Mouse (Mus musculus) liver, embryonic 15.5 days (tissue): ENCODE measurements around the gene Hhipl1. TPM values are rescaled to one million over a fixed set of nuclear protein-coding genes. Genes with fewer than 3 reads are reported as not detected.

Experiments
- ATAC-seq: fragments of 200-750 bp; cut with Nextera tagmentation; 2 replicates; pipeline ENCODE4 v1.8.0; 2017; ENCODE audit warnings: moderate number of reproducible peaks, mild to moderate bottlenecking, moderate library complexity; ENCODE audit not compliant: insufficient read depth
- H3K27ac ChIP-seq: fragments of 300-500 bp; sonication (generic); replicated peaks from 2 replicates; pipeline ENCODE4 v1.5.1; 2015; ENCODE audit warnings: mild to moderate bottlenecking, inconsistent platforms
- H3K27me3 ChIP-seq: fragments of 300-500 bp; sonication (generic); 2 replicates; pipeline ENCODE4 v1.6.1; 2015; ENCODE audit warnings: mild to moderate bottlenecking, inconsistent platforms
- H3K36me3 ChIP-seq: fragments of 300-500 bp; sonication (generic); replicated peaks from 2 replicates; pipeline ENCODE4 v1.6.1; 2015; ENCODE audit warnings: moderate library complexity, mild to moderate bottlenecking, inconsistent platforms
- H3K4me1 ChIP-seq: fragments of 300-500 bp; sonication (generic); replicated peaks from 2 replicates; pipeline ENCODE4 v1.6.1; 2015; ENCODE audit warnings: inconsistent platforms
- H3K4me2 ChIP-seq: fragments of 300-500 bp; sonication (generic); 2 replicates; pipeline ENCODE4 v1.6.1; 2015; ENCODE audit warnings: moderate library complexity, mild to moderate bottlenecking, inconsistent platforms
- H3K4me3 ChIP-seq: fragments of 300-500 bp; sonication (generic); replicated peaks from 2 replicates; pipeline ENCODE4 v1.5.1; 2015; ENCODE audit warnings: mild to moderate bottlenecking, inconsistent platforms
- H3K9ac ChIP-seq: fragments of 300-500 bp; sonication (generic); 2 replicates; pipeline ENCODE4 v1.6.1; 2015; ENCODE audit warnings: moderate library complexity, mild to moderate bottlenecking, inconsistent platforms
- H3K9me3 ChIP-seq: fragments of 300-500 bp; sonication (generic); replicated peaks from 2 replicates; pipeline ENCODE4 v1.6.1; 2016; ENCODE audit warnings: inconsistent platforms
- WGBS: fragments of 180-500 bp; shearing (Covaris S2); methylation state at CpG from one replicate; pipeline ENCODE4 v1.1.7; 2015; ENCODE audit warnings: mixed read lengths; ENCODE audit not compliant: insufficient replicate concordance; 5-methylcytosine and 5-hydroxymethylcytosine counted together
- polyA plus RNA-seq: library from polyadenylated mRNA; unstranded; fragments of >200 nt; fragmentation: Nextera tagmentation; extraction: Ambion mirVana; gene quantifications from 2 replicates; pipeline ENCODE4 v1.2.1, GENCODE M21; 2015

The Hhipl1 gene
- polyA plus RNA-seq, 1 experiment from 2014 or later: 0.09 TPM

- ATAC-seq: no peak
- no peak overlapping the region for H3K27ac ChIP-seq
- H3K4me3 ChIP-seq: no peak overlapping the region
- H3K9me3 ChIP-seq: no peaks in the 10 kb centered on the region
- no peak overlapping the region for H3K4me2 ChIP-seq
- no peak overlapping the region for H3K9ac ChIP-seq
- WGBS: 51% methylated on average over 6 of the region's 6 CpGs
- H3K36me3 ChIP-seq: no peaks in the 10 kb centered on the region
- no peaks in the 10 kb centered on the region; the same call in 1 of the 2 replicates for H3K4me1 ChIP-seq
- H3K27me3 ChIP-seq: peaks cover 44% of the 10 kb centered on the region
Observed at GRCm38 (mm10) chr12:108303778-108304365, 2.2 kb upstream of the Hhipl1 start.

GRCm38 (mm10) chr12:108305172-108305571 lies 898 bp upstream of the Hhipl1 start:
- Histone ChIP-seq H3K27ac (no peak overlapping the region), H3K9me3 (no peaks in the 10 kb centered on the region), H3K4me1 (no peaks in the 10 kb centered on the region; the same call in 1 of the 2 replicates), H3K4me2 (no peak overlapping the region), H3K4me3 (no peak overlapping the region), H3K27me3 (peaks cover 44% of the 10 kb centered on the region), H3K36me3 (no peaks in the 10 kb centered on the region), H3K9ac (no peak overlapping the region)
- 51% methylated on average over 8 of the region's 8 CpGs for WGBS
- no peak for ATAC-seq

- ATAC-seq: no peak
- H3K27me3 ChIP-seq: peaks cover 44% of the 10 kb centered on the region
- no peaks in the 10 kb centered on the region for H3K9me3 ChIP-seq
- no peak overlapping the region for H3K4me3 ChIP-seq
- H3K4me1 ChIP-seq: peaks cover 5% of the 10 kb centered on the region
- H3K9ac ChIP-seq: no peak overlapping the region
- WGBS: 15% methylated on average over 14 of the region's 14 CpGs
- H3K36me3 ChIP-seq: no peaks in the 10 kb centered on the region
- no peak overlapping the region for H3K27ac ChIP-seq
- no peak overlapping the region for H3K4me2 ChIP-seq
Observed at GRCm38 (mm10) chr12:108307553-108307952, 1.5 kb downstream of the Hhipl1 start.

DNA sequence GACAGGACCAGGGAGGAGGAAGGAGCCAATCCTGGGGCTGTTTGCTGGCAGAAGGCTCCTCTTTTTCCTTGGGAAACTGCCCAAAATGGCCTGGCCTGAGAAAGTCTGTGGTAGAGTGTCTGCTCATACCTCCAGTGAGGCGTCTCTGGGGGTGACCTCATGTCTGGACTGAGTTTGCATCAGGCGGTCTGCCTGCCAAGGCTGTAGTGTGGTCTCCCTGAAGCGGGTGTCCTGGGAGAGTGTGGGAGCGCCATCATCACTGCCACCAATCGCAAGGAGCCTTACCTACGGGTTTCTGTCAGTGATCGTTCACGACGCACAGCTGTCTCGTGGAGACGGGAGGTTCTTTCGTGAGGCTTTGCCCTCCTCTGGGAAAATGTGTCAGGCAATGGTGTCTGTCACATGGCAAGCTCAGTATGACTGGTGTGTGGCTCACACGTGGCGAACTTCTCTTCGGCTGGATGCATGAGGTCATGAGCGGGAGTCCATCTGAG lies 2.3 kb downstream of the Hhipl1 start:
- Histone ChIP-seq H3K4me1 (peaks cover 5% of the 10 kb centered on the region), H3K4me2 (no peak overlapping the region), H3K36me3 (no peaks in the 10 kb centered on the region), H3K9ac (no peak overlapping the region), H3K27ac (no peak overlapping the region), H3K9me3 (no peaks in the 10 kb centered on the region), H3K27me3 (peaks cover 44% of the 10 kb centered on the region), H3K4me3 (no peak overlapping the region)
- 72% methylated on average over 16 of the region's 16 CpGs for WGBS
- no peak for ATAC-seq

GRCm38 (mm10) chr12:108309116-108309794 lies 3.2 kb downstream of the Hhipl1 start:
- Histone ChIP-seq H3K4me2 (no peak overlapping the region), H3K27me3 (peaks cover 41% of the 10 kb centered on the region), H3K4me1 (peaks cover 5% of the 10 kb centered on the region), H3K9ac (no peak overlapping the region), H3K36me3 (no peaks in the 10 kb centered on the region), H3K9me3 (no peaks in the 10 kb centered on the region), H3K4me3 (no peak overlapping the region), H3K27ac (no peak overlapping the region)
- no peak for ATAC-seq
- WGBS: 18% methylated on average over 7 of the region's 8 CpGs

DNA sequence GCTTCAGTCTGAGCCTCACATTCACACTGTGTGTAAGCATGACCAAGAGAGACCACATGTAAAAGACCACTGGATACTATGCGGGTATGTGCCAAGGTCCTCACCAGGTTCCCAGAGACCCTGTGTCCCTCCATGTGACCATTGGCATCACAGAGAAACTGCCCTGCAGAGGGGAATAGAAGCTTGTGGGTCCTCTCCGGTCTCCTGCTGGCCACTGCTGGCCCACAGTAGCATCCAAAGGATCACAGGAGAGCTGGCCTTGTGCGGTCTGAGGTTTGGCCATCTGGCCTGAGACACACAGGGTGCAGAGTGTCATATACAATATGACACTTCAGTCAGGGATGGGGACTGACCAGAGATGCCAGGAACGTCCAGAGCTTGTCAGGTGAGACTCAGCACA lies 4.0 kb downstream of the Hhipl1 start:
- Histone ChIP-seq H3K4me2 (no peak overlapping the region), H3K4me3 (no peak overlapping the region), H3K9ac (no peak overlapping the region), H3K36me3 (no peaks in the 10 kb centered on the region), H3K9me3 (no peaks in the 10 kb centered on the region), H3K4me1 (peaks cover 5% of the 10 kb centered on the region), H3K27ac (no peak overlapping the region), H3K27me3 (peaks cover 33% of the 10 kb centered on the region)
- 60% methylated on average over 4 of the region's 4 CpGs for WGBS
- ATAC-seq: no peak

DNA sequence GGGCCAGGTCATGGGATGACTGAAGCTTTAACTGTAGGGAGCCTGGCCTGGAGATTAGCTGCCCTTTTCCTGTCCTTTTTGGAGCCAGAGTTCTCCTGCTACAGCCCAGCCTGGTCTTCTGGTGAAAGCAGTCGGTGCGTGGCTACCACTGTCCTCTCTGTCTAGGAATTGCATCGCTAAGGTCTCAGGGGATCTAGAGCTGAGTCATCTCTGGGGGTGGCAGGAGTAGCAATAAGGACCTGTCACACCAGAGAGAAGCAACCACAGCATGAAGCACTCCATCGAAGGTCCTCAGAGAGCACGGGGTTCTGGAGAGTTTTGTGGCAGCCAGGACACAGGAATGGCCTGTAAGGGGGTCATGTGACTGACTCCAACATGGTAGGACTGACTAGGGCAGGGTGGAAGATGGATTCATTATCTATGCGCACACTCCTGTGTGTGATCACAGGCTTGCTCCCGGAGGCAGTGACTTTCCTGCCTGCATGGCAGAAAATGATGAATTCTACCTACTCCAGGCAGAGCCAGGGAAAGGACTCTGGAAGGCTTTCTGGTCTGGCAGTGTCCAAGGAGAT lies 4.5 kb downstream of the Hhipl1 start:
- Histone ChIP-seq H3K9ac (no peak overlapping the region), H3K4me3 (no peak overlapping the region), H3K9me3 (no peaks in the 10 kb centered on the region), H3K4me1 (peaks cover 5% of the 10 kb centered on the region), H3K27me3 (peaks cover 29% of the 10 kb centered on the region), H3K27ac (no peak overlapping the region), H3K4me2 (no peak overlapping the region), H3K36me3 (no peaks in the 10 kb centered on the region)
- 62% methylated on average over 7 of the region's 7 CpGs for WGBS
- ATAC-seq: no peak

DNA sequence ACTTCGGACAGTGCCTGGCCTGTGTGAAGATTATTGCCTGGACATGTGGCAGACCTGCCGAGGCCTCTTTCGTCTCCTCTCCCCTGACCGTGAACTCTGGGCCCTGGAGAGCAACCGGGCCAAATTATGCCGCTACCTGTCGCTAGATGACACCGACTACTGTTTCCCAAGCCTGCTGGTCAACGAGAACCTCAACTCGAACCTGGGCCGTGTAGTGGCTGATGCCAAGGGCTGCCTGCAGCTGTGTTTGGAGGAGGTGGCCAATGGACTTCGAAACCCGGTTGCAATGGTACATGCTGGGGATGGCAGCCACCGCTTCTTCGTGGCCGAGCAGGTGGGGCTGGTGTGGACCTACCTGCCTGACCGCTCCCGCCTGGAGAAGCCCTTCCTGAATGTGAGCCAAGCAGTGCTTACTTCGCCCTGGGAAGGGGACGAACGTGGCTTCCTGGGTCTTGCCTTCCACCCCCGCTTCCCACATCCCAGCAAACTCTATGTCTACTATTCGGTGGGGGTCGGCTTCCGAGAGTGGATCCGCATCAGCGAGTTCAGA lies 5.7 kb downstream of the Hhipl1 start:
- H3K36me3 ChIP-seq: no peaks in the 10 kb centered on the region
- 68% methylated on average over 27 of the region's 27 CpGs for WGBS
- no peak overlapping the region for H3K27ac ChIP-seq
- H3K9me3 ChIP-seq: no peaks in the 10 kb centered on the region
- ATAC-seq: 0 out of 2 replicates have a peak, but pooled peaks have one; percentile 25
- no peak overlapping the region for H3K9ac ChIP-seq
- peaks cover 5% of the 10 kb centered on the region for H3K4me1 ChIP-seq
- no peak overlapping the region for H3K4me2 ChIP-seq
- no peak overlapping the region for H3K4me3 ChIP-seq
- peaks cover 29% of the 10 kb centered on the region for H3K27me3 ChIP-seq

GRCm38 (mm10) chr12:108312432-108312851 lies 6.4 kb downstream of the Hhipl1 start:
- H3K27me3 ChIP-seq: peaks cover 29% of the 10 kb centered on the region
- no peaks in the 10 kb centered on the region for H3K9me3 ChIP-seq
- ATAC-seq: peak; percentile 48
- H3K36me3 ChIP-seq: no peaks in the 10 kb centered on the region
- H3K27ac ChIP-seq: no peak overlapping the region
- H3K4me2 ChIP-seq: no peak overlapping the region
- no peak overlapping the region for H3K9ac ChIP-seq
- WGBS: 32% methylated on average over 6 of the region's 6 CpGs
- H3K4me1 ChIP-seq: peaks cover 5% of the 10 kb centered on the region
- no peak overlapping the region for H3K4me3 ChIP-seq

GRCm38 (mm10) chr12:108313244-108313772 lies 7.2 kb downstream of the Hhipl1 start:
- peaks cover 5% of the 10 kb centered on the region for H3K4me1 ChIP-seq
- no peaks in the 10 kb centered on the region for H3K36me3 ChIP-seq
- peaks cover 29% of the 10 kb centered on the region for H3K27me3 ChIP-seq
- ATAC-seq: no peak
- H3K4me2 ChIP-seq: no peak overlapping the region
- no peak overlapping the region for H3K9ac ChIP-seq
- H3K4me3 ChIP-seq: no peak overlapping the region
- 72% methylated on average over 1 of the region's 1 CpGs for WGBS
- no peaks in the 10 kb centered on the region for H3K9me3 ChIP-seq
- no peak overlapping the region for H3K27ac ChIP-seq

GRCm38 (mm10) chr12:108315818-108316217 lies 9.7 kb downstream of the Hhipl1 start:
- no peak overlapping the region for H3K4me3 ChIP-seq
- ATAC-seq: no peak
- H3K4me1 ChIP-seq: peaks cover 5% of the 10 kb centered on the region
- H3K9me3 ChIP-seq: no peaks in the 10 kb centered on the region
- H3K9ac ChIP-seq: no peak overlapping the region
- 27% methylated on average over 10 of the region's 10 CpGs for WGBS
- no peak overlapping the region for H3K4me2 ChIP-seq
- H3K36me3 ChIP-seq: no peaks in the 10 kb centered on the region
- no peak overlapping the region for H3K27ac ChIP-seq
- H3K27me3 ChIP-seq: peaks cover 54% of the 10 kb centered on the region
